Mouse (Mus musculus) testis, adult 2 months (tissue): Measurements from ENCODE around the gene Ppil3.

Experiments used
- CTCF ChIP-seq: fragments of 200-500 bp; IDR thresholded peaks from 2 replicates; pipeline ENCODE4 v1.5.1; 2012; ENCODE audit warnings: low read depth, mild to moderate bottlenecking, inconsistent platforms, low read length, moderate library complexity; ENCODE audit not compliant: control insufficient read depth, insufficient read depth, insufficient replicate concordance
- POLR2A ChIP-seq: fragments of 200-500 bp; IDR thresholded peaks from 2 replicates; pipeline ENCODE4 v1.6.1; 2012; ENCODE audit warnings: low read depth, mild to moderate bottlenecking, inconsistent platforms, low read length, moderate library complexity; ENCODE audit not compliant: control insufficient read depth

- TF ChIP-seq CTCF (no peak), POLR2A (no peak)
Measured at GRCm38 (mm10) chr1:58410198-58410588, 35.1 kb downstream of the Ppil3 start.
